Mouse (Mus musculus) cerebellum, postnatal 14 days (tissue): ENCODE data around the gene Cct5.
"Not testable (repeated sequence)": the region's sequence is repeated elsewhere in the genome, so short reads cannot be mapped to it uniquely, and the experiment has no call there.

ENCODE experiments used
- DNase-seq, 2 experiments: peaks; one replicate each; pipeline ENCODE4 v3.0.0; 2021; ENCODE audit warnings: mixed read lengths in 2 of 2

Cct5 gene

GRCm38 (mm10) chr15:31595651-31596050 lies 6.0 kb downstream of the Cct5 start:
- DNase-seq: no peak

- DNase-seq: no peak
Measured at GRCm38 (mm10) chr15:31594260-31594659, 7.3 kb downstream of the Cct5 start.

- DNase-seq: peak in 1 of 2 experiments; percentile 23
Measured at GRCm38 (mm10) chr15:31592531-31592930, 9.1 kb downstream of the Cct5 start.

GRCm38 (mm10) chr15:31590176-31590575 lies 11.4 kb downstream of the Cct5 start:
- no peak for DNase-seq

- DNase-seq: no peak
Measured at GRCm38 (mm10) chr15:31588989-31589640, 12.5 kb downstream of the Cct5 start.

- DNase-seq: no peak
Measured at GRCm38 (mm10) chr15:31587789-31588188, 13.8 kb downstream of the Cct5 start.

- peak; percentile 94 to 96 for DNase-seq
Measured at GRCm38 (mm10) chr15:31586519-31586918, 15.1 kb downstream of the Cct5 start.

GRCm38 (mm10) chr15:31586088-31586487 lies 15.5 kb downstream of the Cct5 start:
- DNase-seq: no peak

- DNase-seq: no peak
Measured at GRCm38 (mm10) chr15:31585238-31585637, 16.4 kb downstream of the Cct5 start.

- DNase-seq: no peak
Measured at GRCm38 (mm10) chr15:31583304-31584085, 18.1 kb downstream of the Cct5 start.

- not testable (repeated sequence) for DNase-seq
Measured at GRCm38 (mm10) chr15:31581086-31581485, 20.5 kb downstream of the Cct5 start.

- no peak for DNase-seq
Measured at GRCm38 (mm10) chr15:31576076-31576475, 25.5 kb downstream of the Cct5 start.

GRCm38 (mm10) chr15:31573692-31574091 lies 27.9 kb downstream of the Cct5 start:
- no peak for DNase-seq

- no peak for DNase-seq
Measured at GRCm38 (mm10) chr15:31573287-31573686, 28.3 kb downstream of the Cct5 start.

GRCm38 (mm10) chr15:31571906-31572722 lies 29.5 kb downstream of the Cct5 start:
- DNase-seq: peak; percentile 33 to 42

- no peak for DNase-seq
Measured at GRCm38 (mm10) chr15:31570959-31571358, 30.6 kb downstream of the Cct5 start.

GRCm38 (mm10) chr15:31569325-31570022 lies 32.1 kb downstream of the Cct5 start:
- peak in 1 of 2 experiments; percentile 54 for DNase-seq

- DNase-seq: peak in 1 of 2 experiments; percentile 20
Measured at GRCm38 (mm10) chr15:31568581-31568996, 33.0 kb downstream of the Cct5 start.

- no peak for DNase-seq
Measured at GRCm38 (mm10) chr15:31567431-31567830, 34.2 kb downstream of the Cct5 start.

- DNase-seq: no peak
Measured at GRCm38 (mm10) chr15:31565786-31566185, 35.8 kb downstream of the Cct5 start.

- no peak for DNase-seq
Measured at GRCm38 (mm10) chr15:31565184-31565583, 36.4 kb downstream of the Cct5 start, which contains the start of gene Cmbl. TSS of gene Cmbl (plus strand) at chr15:31565389.
